Mouse (Mus musculus): Measurements from ENCODE around the gene Maoa.
A peak's percentile ranks its signal among the peaks of the same experiment; 100 is the strongest.

The Maoa gene

DNA sequence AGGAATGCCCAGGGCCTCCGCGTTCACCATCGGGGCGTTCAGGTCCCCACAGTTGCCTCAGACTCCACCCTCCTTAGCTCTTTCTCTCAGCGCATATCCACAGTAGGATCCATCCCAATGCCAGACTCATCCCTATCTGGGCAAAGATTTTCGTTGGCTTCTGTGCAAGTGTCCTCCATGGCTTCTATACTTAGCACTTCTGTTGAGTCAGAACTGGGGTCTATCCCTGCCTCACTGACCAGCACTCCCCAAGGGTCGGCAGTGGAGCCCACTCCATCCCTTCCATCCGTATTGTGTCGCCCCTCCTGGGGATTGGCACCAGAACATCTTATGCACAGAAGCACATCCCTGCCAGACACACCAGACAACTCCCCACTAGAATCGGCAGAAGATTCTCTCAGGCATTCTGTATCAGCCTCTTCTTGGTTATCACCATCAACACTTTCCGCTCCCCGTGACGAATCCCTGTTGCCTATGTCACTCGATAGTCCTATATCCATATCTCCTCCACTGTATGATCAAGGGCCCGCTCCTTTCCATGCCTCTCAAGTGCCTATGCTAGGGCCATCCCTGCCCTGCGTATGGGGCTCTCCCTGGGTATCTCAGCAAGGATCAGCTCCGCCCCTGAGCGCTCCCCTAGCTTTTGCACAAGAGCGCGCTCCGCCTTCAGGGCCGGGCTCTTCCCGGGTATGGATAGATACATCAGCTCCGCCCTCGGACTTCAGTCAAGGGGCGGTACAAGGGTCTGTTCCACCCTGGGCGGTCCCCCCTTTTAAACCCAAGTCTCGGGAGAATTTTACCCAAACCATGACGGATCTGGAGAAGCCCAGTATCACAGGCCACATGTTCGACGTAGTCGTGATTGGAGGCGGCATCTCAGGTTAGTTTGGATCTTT lies at the start of gene Maoa:
TSS of gene Maoa (plus strand) at position 665 of the 896 bp plus-strand sequence.
- peak; percentile 81 to 86 for DNase-seq

DNA sequence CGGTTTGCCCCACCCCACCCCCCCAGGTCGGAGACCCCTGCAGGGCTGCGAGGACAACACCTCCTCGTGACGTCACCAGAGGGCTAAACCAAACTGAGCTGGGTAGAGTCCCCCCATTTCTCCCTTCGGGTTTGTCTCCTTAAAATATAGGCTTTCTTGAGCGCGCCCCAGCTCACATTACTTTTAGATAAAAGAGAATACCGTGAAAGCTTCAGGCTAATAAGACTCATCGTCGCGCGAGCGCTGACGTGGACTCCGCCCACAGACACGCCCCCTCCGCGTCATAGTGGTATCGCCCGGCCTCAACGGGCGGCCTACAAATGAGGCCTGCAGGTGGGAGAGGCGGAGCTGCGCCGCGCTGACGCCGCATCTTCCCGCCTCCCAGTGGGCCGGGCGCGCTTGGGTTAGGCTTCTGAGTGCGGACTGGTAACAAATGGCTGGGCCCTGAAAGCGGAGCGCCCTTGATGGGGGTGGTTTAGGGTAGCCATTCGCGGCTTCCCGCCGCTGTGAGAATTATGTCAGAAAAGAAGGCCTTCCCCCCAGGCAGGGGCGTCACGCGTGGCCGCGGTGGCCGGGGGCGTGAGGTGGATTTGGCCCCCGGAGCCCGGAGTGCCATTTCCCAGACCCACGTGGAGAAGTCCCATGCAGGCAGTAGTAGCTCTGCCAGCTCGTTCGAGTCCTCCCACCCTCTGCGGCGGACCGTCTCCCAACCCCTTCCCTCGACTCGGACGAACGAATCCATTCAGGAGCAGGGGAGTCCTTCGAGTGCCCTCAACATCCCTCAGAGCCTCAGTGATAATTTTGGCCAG lies 1.1 kb upstream of the Maoa start:
- DNase-seq, result peak; percentile 89 to 92

DNA sequence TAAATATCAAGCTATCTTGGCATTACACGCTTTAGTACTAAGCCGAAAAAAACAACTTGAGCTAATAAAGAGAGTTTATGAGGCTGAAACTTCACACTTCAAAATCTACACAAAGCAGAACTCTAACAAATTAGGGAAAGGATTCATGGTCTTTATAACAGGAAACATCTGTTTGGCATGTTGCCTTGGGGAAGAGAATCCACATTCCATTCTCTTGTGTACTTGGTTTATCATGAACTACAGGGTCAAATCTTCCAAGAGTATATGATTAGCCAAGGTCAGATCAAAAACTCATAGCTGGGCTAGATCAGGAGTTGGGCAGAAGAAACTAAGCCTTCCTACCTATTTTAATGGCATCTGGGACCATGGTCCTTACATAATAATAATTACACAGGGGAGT lies 37.0 kb downstream of the Maoa start:
- DNase-seq, result peak in 1 of 2 experiments; percentile 4

DNA sequence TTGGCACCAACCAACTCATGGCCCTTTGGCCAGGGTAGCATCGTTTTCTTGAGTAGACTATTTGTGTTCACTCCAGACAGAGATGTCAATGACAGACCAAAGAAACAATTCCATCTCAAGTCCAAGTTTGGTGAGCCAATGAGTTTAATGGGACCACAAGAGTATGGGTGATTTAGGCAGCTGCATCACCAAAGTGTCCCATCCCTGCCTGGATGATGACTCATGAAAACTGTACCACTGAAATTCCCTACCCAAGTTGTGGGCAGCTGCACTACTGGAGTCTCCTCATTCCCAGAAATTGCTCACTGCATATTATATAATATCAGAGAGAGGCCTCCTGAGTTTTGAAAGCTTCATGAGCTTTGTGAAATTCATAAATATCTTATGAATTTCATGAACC lies 86.6 kb downstream of the Maoa start:
- DNase-seq, result no peak

DNA sequence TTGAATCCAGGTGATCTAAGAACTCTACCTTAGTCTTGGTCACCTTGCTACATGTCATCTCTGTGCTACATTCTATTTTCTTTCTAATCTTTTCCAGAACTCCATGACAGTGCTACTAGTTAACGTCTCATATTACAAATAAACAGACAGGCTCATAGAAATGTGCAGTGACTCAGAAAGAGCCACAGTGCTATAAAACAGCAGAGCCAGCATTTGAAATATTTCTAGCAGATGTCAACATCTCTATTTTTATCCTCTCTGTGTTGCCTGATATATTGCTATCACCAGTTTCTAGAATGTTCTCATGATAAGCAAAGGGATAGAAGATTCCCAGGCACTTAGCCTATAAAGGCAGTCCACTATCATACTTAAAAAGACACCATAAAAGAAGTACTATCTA lies 94.5 kb downstream of the Maoa start:
- DNase-seq, result no peak

All from lung, adult 18-20 months (tissue).